12 mouse cellular contexts compared by ENCODE assay signal in the genomic region with DNA sequence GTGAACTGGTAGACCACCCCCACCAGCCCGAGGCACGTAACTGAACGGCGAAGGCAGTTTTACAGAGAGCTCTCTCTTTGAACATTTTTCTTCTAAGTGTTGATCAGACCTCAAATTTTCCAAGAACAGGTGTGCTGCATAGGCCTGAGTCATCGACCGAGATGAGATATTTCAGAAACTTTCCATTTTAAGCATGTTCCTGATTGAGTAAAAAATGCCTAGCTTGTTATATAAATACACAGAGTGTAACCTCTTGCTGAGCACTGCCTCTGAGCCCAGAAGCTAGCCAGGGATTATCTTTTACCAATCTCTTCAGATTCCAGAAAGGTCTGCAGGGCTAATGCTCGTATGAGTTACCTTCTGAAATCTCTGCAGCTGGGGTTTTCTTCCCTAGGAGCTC.
DNase-seq lines count a peak whose midpoint lies in the region; ATAC-seq lines count a peak whose summit lies in the region.
"Had no signal": no experiment of that assay in that cellular context is flagged by ENCODE, and none has a peak within 500 bp of the region (broad histone marks: within the 10 kb centered on the region; RNA-seq: fewer than 3 reads in every experiment).

No protein-coding gene starts in this region.

- peak; percentile 35 for ATAC-seq in CD4-positive, CD25-positive, alpha-beta regulatory T cell, adult 4 months
- ATAC-seq in inflammation-experienced regulatory T-cells, adult 6 months, result peak; percentile 42
- ATAC-seq: forebrain, embryonic 16.5 days had no signal

- intact Hi-C loops in left cerebral cortex, postnatal 25 days (cut with DNase I), result loop anchor here (5.0 kb wide), 1 partner anchor 140 kb away; a partner anchor contains a TSS

- peak; percentile 59 for DNase-seq in cerebellum, adult 9-10 months
- no peak for DNase-seq in cerebellum, adult 8-10 months
- peak; percentile 28 to 38 for DNase-seq in left cerebral cortex, postnatal 25 days (ENCODE audit: low spot score in 2 of 2)
- no peak for DNase-seq in left cerebral cortex, adult 8-10 months (ENCODE audit: low spot score in 2 of 2)
- DNase-seq in adipocyte (ENCODE audit: low spot score), result no peak
- DNase-seq: adrenal gland, postnatal 14 days; cerebellum, postnatal 14 days; gastrocnemius, adult 2 months; gastrocnemius, postnatal 25 days had no signal

Comparison
In these comparisons a context has a peak if more than half of its experiments do, and no peak if none do; other contexts are left out.
1. DNase-seq: peak in cerebellum, adult 9-10 months (single experiment) and left cerebral cortex, postnatal 25 days (2 of 2); none in cerebellum, adult 8-10 months (single experiment), left cerebral cortex, adult 8-10 months (0 of 2) and adipocyte (single experiment).